Mouse (Mus musculus) myocyte (in vitro differentiated cells): Measurements from ENCODE around the gene Slc38a2. TPM values are rescaled to one million over a fixed set of nuclear protein-coding genes. Genes with fewer than 3 reads are reported as not detected.

Experiments
- H3K27me3 ChIP-seq: one replicate; pipeline ENCODE4 v1.6.1; 2011; ENCODE audit not compliant: control insufficient read depth, insufficient read depth, insufficient read length
- H3K36me3 ChIP-seq: one replicate; pipeline ENCODE4 v1.6.1; 2011; ENCODE audit not compliant: control insufficient read depth, insufficient read depth
- H3K4me2 ChIP-seq: one replicate; pipeline ENCODE4 v1.6.1; 2011; ENCODE audit warnings: low read depth, control low read depth
- H3K4me3 ChIP-seq: one replicate; pipeline ENCODE4 v1.5.1; 2011; ENCODE audit warnings: mild to moderate bottlenecking, control low read depth, moderate library complexity
- H3K79me2 ChIP-seq: one replicate; pipeline ENCODE4 v1.6.1; 2011; ENCODE audit not compliant: control insufficient read depth, insufficient read depth
- H3ac ChIP-seq: one replicate; pipeline ENCODE4 v1.6.1; 2011; ENCODE audit not compliant: control insufficient read depth, insufficient read length
- E2F4 ChIP-seq: IDR thresholded peaks from one replicate; pipeline ENCODE4 v1.6.1; 2011; ENCODE audit warnings: mild to moderate bottlenecking, control low read depth, moderate library complexity; ENCODE audit not compliant: insufficient read depth
- MAX ChIP-seq: IDR thresholded peaks from one replicate; pipeline ENCODE4 v1.6.1; 2011; ENCODE audit warnings: low read depth, mild to moderate bottlenecking, control low read depth
- MYOD1 ChIP-seq, 3 experiments: IDR thresholded peaks; one replicate each; pipeline ENCODE4 v1.6.1; 2011; ENCODE audit warnings: control low read depth in 2 of 3, low read depth in 2 of 3, mild to moderate bottlenecking in 2 of 3, moderate library complexity in 1 of 3; ENCODE audit not compliant: insufficient read length in 2 of 3, control insufficient read depth in 1 of 3
- MYOG ChIP-seq, 3 experiments: IDR thresholded peaks; one replicate each; pipeline ENCODE4 v1.6.1; 2011; ENCODE audit warnings: control low read depth in 2 of 3, low read depth in 2 of 3, mild to moderate bottlenecking in 2 of 3; ENCODE audit not compliant: insufficient read length in 2 of 3, control insufficient read depth in 1 of 3, insufficient read depth in 1 of 3
- POLR2A ChIP-seq: IDR thresholded peaks from one replicate; pipeline ENCODE4 v1.6.1; 2011; ENCODE audit warnings: low read depth, mild to moderate bottlenecking, control low read depth, moderate library complexity; ENCODE audit not compliant: insufficient read length
- POLR2AphosphoS2 ChIP-seq: IDR thresholded peaks from one replicate; pipeline ENCODE4 v1.6.1; 2011; ENCODE audit warnings: low read depth, control low read depth; ENCODE audit not compliant: insufficient read length
- REST ChIP-seq: IDR thresholded peaks from one replicate; pipeline ENCODE4 v1.6.1; 2011; ENCODE audit warnings: mild to moderate bottlenecking, control low read depth, moderate library complexity; ENCODE audit not compliant: insufficient read depth, insufficient read length
- SRF ChIP-seq: IDR thresholded peaks from one replicate; pipeline ENCODE4 v1.6.1; 2011; ENCODE audit warnings: low read depth; ENCODE audit not compliant: control insufficient read depth, insufficient read length
- TCF12 ChIP-seq: IDR thresholded peaks from one replicate; pipeline ENCODE4 v1.6.1; 2011; ENCODE audit warnings: mild to moderate bottlenecking, control low read depth; ENCODE audit not compliant: poor library complexity, insufficient read depth, severe bottlenecking
- TCF3 ChIP-seq: IDR thresholded peaks from one replicate; pipeline ENCODE4 v1.6.1; 2011; ENCODE audit warnings: low read depth, control low read depth; ENCODE audit not compliant: insufficient read length
- USF1 ChIP-seq: IDR thresholded peaks from one replicate; pipeline ENCODE4 v1.6.1; 2011; ENCODE audit warnings: low read depth, mild to moderate bottlenecking, control low read depth, moderate library complexity
- polyA plus RNA-seq: library from polyadenylated mRNA; unstranded; fragments of >200 nt; fragmentation: generic; extraction: Trizol; gene quantifications from one replicate; pipeline ENCODE4 v1.2.1, GENCODE M21; 2012; ENCODE audit warnings: missing spikeins

Gene Slc38a2
- polyA plus RNA-seq, 1 experiment: 95.0 TPM

DNA sequence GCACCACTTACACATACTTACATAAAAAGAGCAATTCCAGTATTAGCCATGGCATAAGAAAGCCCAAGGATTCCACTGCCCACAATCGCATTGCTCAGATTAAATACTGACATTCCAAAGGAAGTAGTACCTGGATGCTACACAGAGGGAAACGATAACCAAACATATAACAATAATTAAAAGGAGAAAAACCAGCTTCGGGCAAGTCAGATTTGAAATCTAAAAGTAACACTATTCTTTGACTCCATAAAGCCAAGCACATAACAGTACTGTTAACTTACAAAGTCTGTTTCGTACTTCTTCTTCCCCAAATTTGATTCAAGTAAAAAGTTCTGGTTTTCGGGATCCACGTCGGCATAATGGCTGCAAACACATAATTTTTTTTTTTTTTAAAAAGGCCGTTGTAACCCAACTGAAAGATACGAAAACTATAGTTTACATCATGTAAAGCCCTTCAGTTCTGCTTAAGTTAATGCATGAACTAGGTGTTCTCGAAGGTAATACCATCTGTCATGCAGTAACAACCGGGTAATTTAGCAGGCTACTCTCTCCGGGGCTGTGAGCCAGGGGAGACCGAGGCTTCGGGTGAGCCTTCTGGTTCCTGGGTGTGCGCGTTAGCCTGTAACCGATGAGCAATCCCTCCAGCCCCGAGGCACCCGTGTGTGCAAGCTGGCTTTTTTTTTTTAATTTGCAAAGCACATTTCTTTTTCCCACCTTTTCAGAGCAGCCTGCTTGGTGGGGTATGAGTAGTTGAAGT, 1.5 kb downstream of the Slc38a2 start:
- Histone ChIP-seq H3ac (peak overlapping the region; percentile 90), H3K4me2 (peak overlapping the region; percentile 89), H3K4me3 (peak overlapping the region; percentile 80), H3K79me2 (peaks cover 56% of the 10 kb centered on the region), H3K27me3 (no peaks in the 10 kb centered on the region), H3K36me3 (peaks cover 56% of the 10 kb centered on the region)
- TF ChIP-seq MAX: no peak
- no peak for TF ChIP-seq E2F4
- TF ChIP-seq REST: no peak
- TF ChIP-seq TCF12: no peak
- no peak for TF ChIP-seq POLR2AphosphoS2
- TF ChIP-seq USF1: no peak
- no peak for TF ChIP-seq TCF3
- no peak for TF ChIP-seq MYOG (IDR thresholded peaks at IDR 0.05; ENCODE audit: control insufficient read depth in 1 of 3, insufficient read depth in 1 of 3, insufficient read length in 2 of 3, low read depth in 2 of 3)
- TF ChIP-seq MYOD1 (IDR thresholded peaks at IDR 0.05; ENCODE audit: control insufficient read depth in 1 of 3, insufficient read length in 2 of 3, low read depth in 2 of 3): no peak
- no peak for TF ChIP-seq SRF

DNA sequence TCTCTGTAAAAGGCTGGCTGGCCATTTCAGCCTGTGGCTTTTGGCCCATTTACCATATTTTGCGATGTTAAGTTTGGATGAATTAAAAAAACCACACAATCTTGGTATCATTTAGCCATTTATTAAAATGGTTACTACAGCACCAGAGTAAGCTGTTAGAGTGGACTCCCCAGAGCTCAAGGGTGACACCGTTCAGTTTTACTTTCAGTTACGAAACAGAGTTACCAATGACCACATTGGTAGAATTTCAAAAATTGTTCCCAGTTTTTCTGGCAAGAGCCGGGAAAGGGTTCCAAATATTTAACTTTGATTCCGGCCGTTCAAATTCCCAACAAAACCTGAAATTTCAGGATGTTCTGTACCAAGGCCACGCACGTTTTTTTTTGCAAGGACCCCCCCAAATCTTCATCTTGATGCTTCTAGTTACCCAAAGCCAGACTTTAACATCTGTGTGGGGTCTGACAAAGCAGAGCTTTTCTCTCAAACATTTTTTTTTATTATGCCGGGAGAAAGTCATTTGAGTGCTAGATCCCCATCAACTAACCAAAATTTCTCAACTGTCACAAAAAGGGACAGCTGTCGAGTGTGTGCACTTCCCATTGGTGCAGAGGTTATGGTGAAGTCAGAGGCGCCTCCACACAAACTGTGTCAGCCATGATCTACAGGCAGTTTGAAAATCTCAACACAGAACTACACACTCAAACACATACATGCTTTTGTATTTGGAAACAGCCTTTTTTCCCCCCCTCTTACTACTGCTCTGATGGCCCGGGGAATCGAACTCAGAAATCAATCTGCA, 2.8 kb downstream of the Slc38a2 start:
- H3K4me3 ChIP-seq: peak overlapping the region; percentile 80
- peak overlapping the region; percentile 89 for H3K4me2 ChIP-seq
- peaks cover 70% of the 10 kb centered on the region for H3K79me2 ChIP-seq
- TF ChIP-seq POLR2A (peak; percentile 38), E2F4 (peak; percentile 50), MYOD1 (IDR thresholded peaks at IDR 0.05; ENCODE audit: control insufficient read depth in 1 of 3, insufficient read length in 2 of 3, low read depth in 2 of 3) (peak in 1 of 3 experiments; percentile 55), POLR2AphosphoS2 (peak; percentile 60), SRF (no peak)
- no peaks in the 10 kb centered on the region for H3K27me3 ChIP-seq
- H3K36me3 ChIP-seq: peaks cover 70% of the 10 kb centered on the region
- no peak overlapping the region for H3ac ChIP-seq

GRCm38 (mm10) chr15:96695455-96696421, 3.8 kb downstream of the Slc38a2 start:
- Histone ChIP-seq H3K36me3 (peaks cover 79% of the 10 kb centered on the region), H3ac (no peak overlapping the region), H3K4me3 (peak overlapping the region; percentile 80), H3K79me2 (peaks cover 73% of the 10 kb centered on the region), H3K27me3 (no peaks in the 10 kb centered on the region), H3K4me2 (peak overlapping the region; percentile 89)
- peak in 1 of 3 experiments; percentile 49 for TF ChIP-seq MYOD1 (IDR thresholded peaks at IDR 0.05; ENCODE audit: control insufficient read depth in 1 of 3, insufficient read length in 2 of 3, low read depth in 2 of 3)
- no peak for TF ChIP-seq TCF12
- no peak for TF ChIP-seq USF1
- peak; percentile 32 for TF ChIP-seq POLR2A
- TF ChIP-seq MYOG (IDR thresholded peaks at IDR 0.05; ENCODE audit: control insufficient read depth in 1 of 3, insufficient read depth in 1 of 3, insufficient read length in 2 of 3, low read depth in 2 of 3): peak in 2 of 3 experiments; percentile 34 to 71

GRCm38 (mm10) chr15:96694988-96695387, 4.5 kb downstream of the Slc38a2 start:
- TF ChIP-seq POLR2AphosphoS2 (peak; percentile 54), MAX (no peak)
- Histone ChIP-seq H3ac (no peak overlapping the region), H3K4me3 (no peak overlapping the region), H3K4me2 (peak overlapping the region; percentile 89), H3K27me3 (no peaks in the 10 kb centered on the region), H3K36me3 (peaks cover 87% of the 10 kb centered on the region), H3K79me2 (peaks cover 73% of the 10 kb centered on the region)

- H3K4me2 ChIP-seq: no peak overlapping the region
- H3K4me3 ChIP-seq: no peak overlapping the region
Observed at GRCm38 (mm10) chr15:96693688-96694087, 5.8 kb downstream of the Slc38a2 start.

More at GRCm38 (mm10) chr15:96693688-96694087, 5.8 kb downstream of the Slc38a2 start:
- no peak overlapping the region for H3ac ChIP-seq
- TF ChIP-seq TCF3 (no peak), E2F4 (no peak), POLR2AphosphoS2 (peak; percentile 1)
- no peaks in the 10 kb centered on the region for H3K27me3 ChIP-seq
- H3K36me3 ChIP-seq: peaks cover 100% of the 10 kb centered on the region
- H3K79me2 ChIP-seq: peaks cover 73% of the 10 kb centered on the region
